In the genomic region with DNA sequence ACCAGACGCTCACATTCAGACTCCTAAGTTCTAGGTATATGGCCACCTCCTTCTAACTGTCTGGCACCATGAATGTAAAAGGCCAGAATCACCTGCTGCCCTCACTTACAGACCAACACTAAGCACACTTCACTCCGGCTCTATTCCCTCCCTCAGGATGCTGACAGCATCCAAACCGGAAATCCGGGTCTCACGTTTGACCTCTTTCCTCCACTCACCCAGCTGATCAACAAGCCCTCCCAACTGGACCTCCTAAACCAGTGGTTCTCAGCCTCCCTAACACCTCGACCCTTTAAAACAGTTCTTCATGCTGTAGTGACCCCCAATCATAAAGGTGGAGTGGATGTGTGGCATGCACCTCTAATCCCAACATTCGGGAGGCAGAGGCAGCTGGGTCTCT, we compare ENCODE assay signal across 38 mouse cellular contexts. TPM values are rescaled to one million over a fixed set of nuclear protein-coding genes. Genes with fewer than 3 reads are reported as not detected.
DNase-seq lines count a peak whose midpoint lies in the region; ATAC-seq lines count a peak whose summit lies in the region.
"Had no signal": no experiment of that assay in that cellular context is flagged by ENCODE, and none has a peak within 500 bp of the region (broad histone marks: within the 10 kb centered on the region; RNA-seq: fewer than 3 reads in every experiment).

No protein-coding gene starts in this region.

- ATAC-seq in heart, embryonic 14.5 days (ENCODE audit: insufficient number of reproducible peaks, insufficient read depth, low FRiP score, low read depth), result no peak
- no peak for ATAC-seq in lung, embryonic 15.5 days (ENCODE audit: borderline replicate concordance, extremely low read depth, low FRiP score, low TSS enrichment)
- ATAC-seq in midbrain, embryonic 16.5 days, result no peak
- ATAC-seq: CD4-positive, CD25-positive, alpha-beta regulatory T cell, adult 4 months; forebrain, embryonic 14.5 days had no signal

- H3K27ac ChIP-seq in heart, embryonic 14.5 days (replicated peaks in 1 of 2; ENCODE audit: control insufficient read depth in 1 of 2, insufficient read depth in 1 of 2, low read depth in 2 of 2, low read length in 2 of 2), result no peak overlapping the region
- H3K27ac ChIP-seq in lung, embryonic 15.5 days, result peak overlapping the region; percentile 72; the same call in 1 of the 2 replicates
- no peak overlapping the region for H3K27ac ChIP-seq in midbrain, embryonic 16.5 days (ENCODE audit: low read length)
- H3K27ac ChIP-seq: heart, embryonic 13.5 days; hindbrain, embryonic 15.5 days; liver, embryonic 15.5 days; neural tube, embryonic 12.5 days had no signal

- intact Hi-C loops in heart, postnatal 14 days (cut with DNase I), result no loop called here

- H3K9ac ChIP-seq in heart, embryonic 14.5 days (ENCODE audit: low read length), result 0 out of 2 replicates have a peak overlapping the region, but pooled peaks have one; percentile 6
- no peak overlapping the region for H3K9ac ChIP-seq in lung, embryonic 15.5 days
- H3K9ac ChIP-seq in midbrain, embryonic 16.5 days (ENCODE audit: low read depth, low read length), result no peak overlapping the region
- H3K9ac ChIP-seq: heart, embryonic 13.5 days; hindbrain, embryonic 15.5 days; liver, embryonic 15.5 days; neural tube, embryonic 12.5 days had no signal

- peaks cover 7 to 15% of the 10 kb centered on the region in 2 experiments; a peak in 3 of 4 replicates for H3K4me1 ChIP-seq in heart, embryonic 14.5 days (ENCODE audit: control insufficient read depth in 2 of 2, insufficient read depth in 2 of 2, low read length in 2 of 2)
- peaks cover 47% of the 10 kb centered on the region for H3K4me1 ChIP-seq in lung, embryonic 15.5 days
- peaks cover 2% of the 10 kb centered on the region; the same call in 1 of the 2 replicates for H3K4me1 ChIP-seq in midbrain, embryonic 16.5 days (ENCODE audit: control insufficient read depth, insufficient read depth, low read length)
- H3K4me1 ChIP-seq: neural tube, embryonic 12.5 days had no signal

- 78% methylated on average over 7 of the region's 7 CpGs for whole genome bisulfite sequencing in heart, embryonic 14.5 days
- WGBS in lung, embryonic 15.5 days, result 56% methylated on average over 7 of the region's 7 CpGs
- 81% methylated on average over 7 of the region's 7 CpGs for WGBS in midbrain, embryonic 16.5 days

- no peak overlapping the region for H3K4me2 ChIP-seq in heart, embryonic 14.5 days (ENCODE audit: low read length)
- no peak overlapping the region for H3K4me2 ChIP-seq in lung, embryonic 15.5 days
- H3K4me2 ChIP-seq in midbrain, embryonic 16.5 days (ENCODE audit: low read length), result no peak overlapping the region
- H3K4me2 ChIP-seq: heart, embryonic 13.5 days; hindbrain, embryonic 15.5 days; liver, embryonic 15.5 days; midbrain, embryonic 11.5 days; neural tube, embryonic 12.5 days had no signal

- no peak for DNase-seq in heart, postnatal 14 days
- peak; percentile 35 to 43 for DNase-seq in kidney, postnatal 25 days
- DNase-seq in kidney, adult 11 months, result no peak
- DNase-seq in lung, postnatal 25 days (ENCODE audit: low spot score), result no peak
- DNase-seq: adrenal gland, postnatal 14 days; cerebellum, adult 11 months; cerebellum, adult 9-10 months; cerebellum, postnatal 36 days; heart, postnatal 36 days; kidney, adult 9 months; layer of hippocampus, adult 9-11 months; liver; right cerebral cortex, adult 18-20 months; spleen, adult 18-20 months; thymus, postnatal 14 days had no signal

- H3K4me3 ChIP-seq in heart, embryonic 14.5 days (ENCODE audit: control insufficient read depth in 1 of 2, insufficient read depth in 1 of 2, low read depth in 1 of 2, low read length in 2 of 2), result no peak overlapping the region
- no peak overlapping the region for H3K4me3 ChIP-seq in lung, embryonic 15.5 days
- H3K4me3 ChIP-seq in midbrain, embryonic 16.5 days (ENCODE audit: low read depth, low read length), result no peak overlapping the region
- H3K4me3 ChIP-seq: heart, embryonic 13.5 days; hindbrain, embryonic 15.5 days; liver, embryonic 15.5 days; myocyte; neural tube, embryonic 12.5 days had no signal

- H3K27me3 ChIP-seq in heart, embryonic 14.5 days (ENCODE audit: control insufficient read depth, insufficient read depth, low read length), result no peaks in the 10 kb centered on the region
- no peaks in the 10 kb centered on the region for H3K27me3 ChIP-seq in lung, embryonic 15.5 days
- no peaks in the 10 kb centered on the region for H3K27me3 ChIP-seq in midbrain, embryonic 16.5 days (ENCODE audit: control insufficient read depth, insufficient read depth, low read depth, low read length)
- H3K27me3 ChIP-seq: heart, embryonic 13.5 days; hindbrain, embryonic 15.5 days; liver, embryonic 15.5 days; neural tube, embryonic 12.5 days had no signal

- peaks cover 40% of the 10 kb centered on the region for H3K36me3 ChIP-seq in heart, embryonic 14.5 days (ENCODE audit: control insufficient read depth, insufficient read depth, low read length)
- H3K36me3 ChIP-seq in lung, embryonic 15.5 days, result peaks cover 25% of the 10 kb centered on the region
- peaks cover 6% of the 10 kb centered on the region; the same call in 1 of the 2 replicates for H3K36me3 ChIP-seq in midbrain, embryonic 16.5 days (ENCODE audit: control insufficient read depth, insufficient read depth, low read length)

- H3K9me3 ChIP-seq in heart, embryonic 14.5 days (ENCODE audit: control insufficient read depth, low read length), result no peaks in the 10 kb centered on the region
- H3K9me3 ChIP-seq in lung, embryonic 15.5 days, result no peaks in the 10 kb centered on the region
- no peaks in the 10 kb centered on the region for H3K9me3 ChIP-seq in midbrain, embryonic 16.5 days (replicated peaks; ENCODE audit: control insufficient read depth, low read length, poor library complexity, severe bottlenecking)
- H3K9me3 ChIP-seq: heart, embryonic 13.5 days; hindbrain, embryonic 15.5 days; liver, embryonic 15.5 days; neural tube, embryonic 12.5 days had no signal

RNA-seq across cellular contexts. Expression of a gene that starts 6.1 kb away (rescaled TPM):
- 28.5 and 31.0 TPM in 2 replicates for polyA plus RNA-seq in heart, embryonic 14.5 days (2014; fragmentation: Nextera tagmentation; extraction: Ambion mirVana)
- total RNA-seq in heart, postnatal 14 days (2021), result 10 to 100 TPM; 49.5 to 49.8 TPM
- polyA plus RNA-seq in lung, embryonic 15.5 days (2015; fragmentation: Nextera tagmentation; extraction: Ambion mirVana), result 51.9 and 53.0 TPM in 2 replicates
- polyA plus RNA-seq in midbrain, embryonic 16.5 days (2015; fragmentation: Nextera tagmentation; extraction: Ambion mirVana), result 75.1 and 77.5 TPM in 2 replicates

RNA-seq across cellular contexts. Expression of a gene that starts 17.3 kb away (rescaled TPM):
- polyA plus RNA-seq in heart, embryonic 14.5 days (2014; fragmentation: Nextera tagmentation; extraction: Ambion mirVana), result 45.3 and 55.6 TPM in 2 replicates
- total RNA-seq in heart, postnatal 14 days (2021), result 100 to 1,000 TPM; 123 to 130 TPM
- polyA plus RNA-seq in lung, embryonic 15.5 days (2015; fragmentation: Nextera tagmentation; extraction: Ambion mirVana), result 35.6 and 35.8 TPM in 2 replicates
- 139 and 149 TPM in 2 replicates for polyA plus RNA-seq in midbrain, embryonic 16.5 days (2015; fragmentation: Nextera tagmentation; extraction: Ambion mirVana)

RNA-seq across cellular contexts. Expression of a gene that starts 22.0 kb away (rescaled TPM):
- not detected in 2 replicates for polyA plus RNA-seq in heart, embryonic 14.5 days (2014; fragmentation: Nextera tagmentation; extraction: Ambion mirVana)
- not detected for total RNA-seq in heart, postnatal 14 days (2021)
- polyA plus RNA-seq in lung, embryonic 15.5 days (2015; fragmentation: Nextera tagmentation; extraction: Ambion mirVana), result not detected in 2 replicates
- polyA plus RNA-seq in midbrain, embryonic 16.5 days (2015; fragmentation: Nextera tagmentation; extraction: Ambion mirVana), result not detected in 2 replicates
- total RNA-seq: adrenal gland, postnatal 14 days; gastrocnemius, adult 18-20 months; gastrocnemius, postnatal 4 days; heart, adult 8-10 months; heart, postnatal 36 days; left cerebral cortex, adult 18-20 months; left cerebral cortex, postnatal 14 days; megakaryocyte, adult 5-6 weeks; midbrain, postnatal 0 days had no signal
- polyA plus RNA-seq: CD4-positive, CD25-positive, alpha-beta regulatory T cell, adult 4 months; embryonic facial prominence, embryonic 11.5 days; forebrain, embryonic 14.5 days; frontal cortex, adult 2 months; heart, embryonic 13.5 days; hindbrain, embryonic 15.5 days; intestine, embryonic 14.5 days; large intestine, adult 2 months; liver, embryonic 15.5 days; midbrain, embryonic 11.5 days; midbrain, postnatal 0 days; myocyte; neural tube, embryonic 12.5 days; stomach, embryonic 16.5 days had no signal

RNA-seq across cellular contexts. Expression of a gene that starts 40.7 kb away (rescaled TPM):
- polyA plus RNA-seq in heart, embryonic 14.5 days (2014; fragmentation: Nextera tagmentation; extraction: Ambion mirVana), result 95.3 and 120 TPM in 2 replicates
- total RNA-seq in heart, postnatal 14 days (2021), result 100 to 1,000 TPM; 110 TPM
- polyA plus RNA-seq in lung, embryonic 15.5 days (2015; fragmentation: Nextera tagmentation; extraction: Ambion mirVana), result 211 and 214 TPM in 2 replicates
- polyA plus RNA-seq in midbrain, embryonic 16.5 days (2015; fragmentation: Nextera tagmentation; extraction: Ambion mirVana), result 175 and 182 TPM in 2 replicates

RNA-seq across cellular contexts. Expression of a gene that starts 52.0 kb away (rescaled TPM):
- 6.0 and 6.4 TPM in 2 replicates for polyA plus RNA-seq in heart, embryonic 14.5 days (2014; fragmentation: Nextera tagmentation; extraction: Ambion mirVana)
- 10 to 100 TPM; 20.7 to 31.5 TPM for total RNA-seq in heart, postnatal 14 days (2021)
- polyA plus RNA-seq in lung, embryonic 15.5 days (2015; fragmentation: Nextera tagmentation; extraction: Ambion mirVana), result 1.0 and 1.5 TPM in 2 replicates
- 3.5 and 5.2 TPM in 2 replicates for polyA plus RNA-seq in midbrain, embryonic 16.5 days (2015; fragmentation: Nextera tagmentation; extraction: Ambion mirVana)

Comparison
In these comparisons a context has a peak if more than half of its experiments do, and no peak if none do; other contexts are left out.
1. DNase-seq: peak in kidney, postnatal 25 days (2 of 2); none in heart, postnatal 14 days (0 of 2), kidney, adult 11 months (single experiment) and lung, postnatal 25 days (single experiment).